Mouse (Mus musculus): ENCODE measurements around the gene Lix1l.

- TF ChIP-seq ZNF384 (IDR thresholded peaks at IDR 0.05; ENCODE audit: low read depth, low read length) (no peak), HCFC1 (IDR thresholded peaks at IDR 0.05; ENCODE audit: borderline replicate concordance, insufficient read depth, low read length) (no peak), CHD2 (IDR thresholded peaks at IDR 0.05; ENCODE audit: low read depth, low read length) (no peak), ZC3H11A (IDR thresholded peaks at IDR 0.05; ENCODE audit: borderline replicate concordance, low read depth, low read length) (no peak), MAFK (IDR thresholded peaks at IDR 0.05; ENCODE audit: insufficient read depth, low read depth, low read length) (no peak)
These were observed 35.0 kb downstream of the Lix1l start for GRCm38 (mm10) chr3:96635906-96636305.

Measured in ES-E14 (cell line).